In the genomic region with DNA sequence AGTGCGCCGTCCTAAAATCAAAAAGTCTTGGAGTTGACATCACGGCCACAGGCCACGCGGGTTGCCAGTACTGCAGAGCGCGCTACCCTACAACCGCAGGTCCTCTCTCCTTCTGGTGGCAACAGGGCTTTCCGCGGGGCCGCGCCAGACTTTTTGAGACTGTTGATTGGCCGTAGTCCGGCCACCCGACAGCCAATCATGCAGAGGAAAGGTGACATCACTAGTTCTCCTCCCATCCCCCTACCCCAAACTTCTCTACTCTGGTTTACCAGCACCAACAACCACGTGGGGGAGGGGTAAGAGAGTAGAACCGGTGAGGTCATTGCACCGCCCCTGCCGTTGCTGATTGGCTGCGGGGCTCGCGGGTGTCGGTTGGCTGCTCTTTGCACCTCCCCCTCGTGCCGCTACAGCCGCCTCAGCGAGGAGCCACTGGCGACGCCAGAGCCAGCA, we compare ENCODE assay signal across 8 mouse cellular contexts. TPM values are rescaled to one million over a fixed set of nuclear protein-coding genes. Genes with fewer than 3 reads are reported as not detected.
DNase-seq lines count a peak whose midpoint lies in the region; ATAC-seq and TF ChIP-seq lines count a peak whose summit lies in the region.

Cic (plus strand) TSS at position 404 of the 450 bp plus-strand sequence.

- peak within 1 kb of the TSS; percentile 92 for H3K4me2 ChIP-seq in embryonic facial prominence, embryonic 14.5 days (ENCODE audit: low read depth, low read length)
- peak within 1 kb of the TSS; percentile 81 for H3K4me2 ChIP-seq in midbrain, embryonic 12.5 days (replicated peaks)

- no peak for TF ChIP-seq POLR2A in spleen, adult 2 months (IDR thresholded peaks at IDR 0.05; ENCODE audit: low read depth, low read length)

- peak; percentile 86 for ATAC-seq in embryonic facial prominence, embryonic 14.5 days (ENCODE audit: low read depth)
- ATAC-seq in midbrain, embryonic 12.5 days (ENCODE audit: low FRiP score, low read depth), result peak; percentile 85

- no peaks in the 10 kb centered on the region for H3K9me3 ChIP-seq in embryonic facial prominence, embryonic 14.5 days (ENCODE audit: control insufficient read depth, low read length)
- no peaks in the 10 kb centered on the region for H3K9me3 ChIP-seq in limb, embryonic 10.5 days (replicated peaks)
- no peaks in the 10 kb centered on the region for H3K9me3 ChIP-seq in midbrain, embryonic 12.5 days

- H3K27me3 ChIP-seq in embryonic facial prominence, embryonic 14.5 days (replicated peaks; ENCODE audit: control insufficient read depth, insufficient read depth, low read length), result no peaks in the 10 kb centered on the region
- no peaks in the 10 kb centered on the region for H3K27me3 ChIP-seq in limb, embryonic 10.5 days (ENCODE audit: low read depth, poor library complexity, severe bottlenecking)
- peaks cover 12% of the 10 kb centered on the region for H3K27me3 ChIP-seq in midbrain, embryonic 12.5 days
- H3K27me3 ChIP-seq in spleen, adult 2 months (ENCODE audit: control insufficient read depth, insufficient read depth, low read length), result no peaks in the 10 kb centered on the region

- WGBS in embryonic facial prominence, embryonic 14.5 days, result under 1% methylated on average over 28 of the region's 29 CpGs
- WGBS in limb, embryonic 10.5 days, result under 1% methylated on average over 29 of the region's 29 CpGs
- WGBS in midbrain, embryonic 12.5 days, result under 1% methylated on average over 29 of the region's 29 CpGs
- WGBS in spleen, adult 2 months, result 1% methylated on average over 29 of the region's 29 CpGs

- H3K27ac ChIP-seq in embryonic facial prominence, embryonic 14.5 days (replicated peaks; ENCODE audit: low read depth, low read length), result peak within 1 kb of the TSS; percentile 89
- peak within 1 kb of the TSS; percentile 98 for H3K27ac ChIP-seq in limb, embryonic 10.5 days
- H3K27ac ChIP-seq in midbrain, embryonic 12.5 days (replicated peaks), result peak within 1 kb of the TSS; percentile 89
- peak within 1 kb of the TSS; percentile 98 for H3K27ac ChIP-seq in spleen, adult 2 months (ENCODE audit: insufficient read depth, low read length)

- H3K36me3 ChIP-seq in embryonic facial prominence, embryonic 14.5 days (ENCODE audit: control insufficient read depth, insufficient read depth, low read length), result peaks cover 17% of the 10 kb centered on the region; the same call in 1 of the 2 replicates
- peaks cover 19% of the 10 kb centered on the region for H3K36me3 ChIP-seq in limb, embryonic 10.5 days
- H3K36me3 ChIP-seq in midbrain, embryonic 12.5 days, result peaks cover 7% of the 10 kb centered on the region; the same call in 1 of the 2 replicates
- peaks cover 8% of the 10 kb centered on the region; the same call in 1 of the 2 replicates for H3K36me3 ChIP-seq in spleen, adult 2 months (ENCODE audit: control insufficient read depth, insufficient read depth, low read length)

- peak within 1 kb of the TSS; percentile 80 for H3K9ac ChIP-seq in embryonic facial prominence, embryonic 14.5 days (ENCODE audit: low read depth, low read length)
- H3K9ac ChIP-seq in midbrain, embryonic 12.5 days (replicated peaks), result peak within 1 kb of the TSS; percentile 87

- no peak for TF ChIP-seq CTCF in spleen, adult 2 months (IDR thresholded peaks at IDR 0.05; ENCODE audit: extremely low read depth, insufficient read depth, insufficient read length, insufficient replicate concordance)

- peak; percentile 98 to 99 for DNase-seq in B cell, adult 2 months
- DNase-seq in adrenal gland, postnatal 4 days (ENCODE audit: low spot score in 2 of 2), result peak; percentile 82 to 99
- DNase-seq in embryonic facial prominence, embryonic 14.5 days (ENCODE audit: low spot score), result peak; percentile 100
- DNase-seq in heart, adult 18-20 months, result peak in 1 of 2 experiments; percentile 100
- peak; percentile 100 for DNase-seq in kidney, adult 18-20 months
- DNase-seq in limb, embryonic 10.5 days (ENCODE audit: low spot score), result peak; percentile 97
- DNase-seq in spleen, adult 2 months (ENCODE audit: low read depth in 1 of 2, low spot score in 2 of 2), result peak; percentile 98 to 100

- H3K4me3 ChIP-seq in embryonic facial prominence, embryonic 14.5 days (ENCODE audit: low read depth, low read length), result peak within 1 kb of the TSS; percentile 69
- peak within 1 kb of the TSS; percentile 71 for H3K4me3 ChIP-seq in limb, embryonic 10.5 days
- H3K4me3 ChIP-seq in midbrain, embryonic 12.5 days, result peak within 1 kb of the TSS; percentile 87
- H3K4me3 ChIP-seq in spleen, adult 2 months (ENCODE audit: extremely low read depth, insufficient read depth, insufficient read length), result peak within 1 kb of the TSS; percentile 85

- peaks cover 10% of the 10 kb centered on the region for H3K4me1 ChIP-seq in embryonic facial prominence, embryonic 14.5 days (ENCODE audit: control insufficient read depth, insufficient read depth, low read length)
- H3K4me1 ChIP-seq in limb, embryonic 10.5 days, result peaks cover 43% of the 10 kb centered on the region
- H3K4me1 ChIP-seq in midbrain, embryonic 12.5 days, result peaks cover 21% of the 10 kb centered on the region
- peaks cover 27% of the 10 kb centered on the region for H3K4me1 ChIP-seq in spleen, adult 2 months (ENCODE audit: control insufficient read depth, insufficient read depth, insufficient read length)

RNA-seq across cellular contexts. Expression of gene Cic, which starts in this region (rescaled TPM):
- 100 to 1,000 TPM; 162 to 174 TPM for total RNA-seq in adrenal gland, postnatal 4 days (2021)
- 48.8 and 49.0 TPM in 2 replicates for polyA plus RNA-seq in embryonic facial prominence, embryonic 14.5 days (2014; fragmentation: Nextera tagmentation; extraction: Ambion mirVana)
- total RNA-seq in heart, adult 18-20 months (2021), result 10 to 100 TPM; 45.1 to 63.1 TPM
- 21.4 and 25.2 TPM in 2 replicates for polyA plus RNA-seq in limb, embryonic 10.5 days (2016; fragmentation: Nextera tagmentation; extraction: Ambion mirVana)
- 39.4 and 40.8 TPM in 2 replicates for polyA plus RNA-seq in midbrain, embryonic 12.5 days (2016; fragmentation: Nextera tagmentation; extraction: Ambion mirVana)
- polyA plus RNA-seq in spleen, adult 2 months (2012; rRNA removed), result 112 and 128 TPM in 2 replicates
